Mouse (Mus musculus) embryonic facial prominence, embryonic 12.5 days (tissue): Measurements from ENCODE around the gene Adm2. TPM values are rescaled to one million over a fixed set of nuclear protein-coding genes. Genes with fewer than 3 reads are reported as not detected.

ENCODE experiments used
- ATAC-seq: fragments of 200-750 bp; cut with Nextera tagmentation; 2 replicates; pipeline ENCODE4 v1.8.0; 2017; ENCODE audit not compliant: insufficient number of reproducible peaks, insufficient read depth, low FRiP score, low TSS enrichment
- H3K27ac ChIP-seq: fragments of 300-500 bp; sonication (generic); 2 replicates; pipeline ENCODE4 v1.5.1; 2016; ENCODE audit warnings: mild to moderate bottlenecking
- H3K27me3 ChIP-seq: fragments of 300-500 bp; sonication (generic); 2 replicates; pipeline ENCODE4 v1.6.1; 2016; ENCODE audit warnings: mild to moderate bottlenecking, moderate library complexity
- H3K36me3 ChIP-seq: fragments of 300-500 bp; sonication (generic); 2 replicates; pipeline ENCODE4 v1.6.1; 2016; ENCODE audit warnings: mild to moderate bottlenecking
- H3K4me1 ChIP-seq: fragments of 300-500 bp; sonication (generic); 2 replicates; pipeline ENCODE4 v1.6.1; 2016
- H3K4me2 ChIP-seq: fragments of 300-500 bp; sonication (generic); replicated peaks from 2 replicates; pipeline ENCODE4 v1.6.1; 2016; ENCODE audit warnings: mild to moderate bottlenecking, moderate library complexity
- H3K4me3 ChIP-seq: fragments of 300-500 bp; sonication (generic); 2 replicates; pipeline ENCODE4 v1.5.1; 2016; ENCODE audit warnings: mild to moderate bottlenecking
- H3K9ac ChIP-seq: fragments of 300-500 bp; sonication (generic); 2 replicates; pipeline ENCODE4 v1.6.1; 2016; ENCODE audit warnings: mild to moderate bottlenecking, moderate library complexity
- H3K9me3 ChIP-seq: fragments of 300-500 bp; sonication (generic); 2 replicates; pipeline ENCODE4 v1.6.1; 2016; ENCODE audit warnings: mild to moderate bottlenecking, moderate library complexity
- WGBS: fragments of 180-500 bp; shearing (Covaris S2); methylation state at CpG from one replicate; pipeline ENCODE4 v1.1.7; 2016; 5-methylcytosine and 5-hydroxymethylcytosine counted together
- polyA plus RNA-seq: library from polyadenylated mRNA; unstranded; fragments of >200 nt; fragmentation: Nextera tagmentation; extraction: Ambion mirVana; gene quantifications from 2 replicates; pipeline ENCODE4 v1.2.1, GENCODE M21; 2016

The Adm2 gene
- polyA plus RNA-seq: 0.18 TPM in 1 of 2 replicates, not detected in the other

GRCm38 (mm10) chr15:89322670-89323522 lies at the start of gene Adm2:
Adm2 (plus strand) TSS chr15:89322720.
- Histone ChIP-seq H3K4me3 (peak within 1 kb of the TSS; percentile 23), H3K9ac (no peak within 1 kb of the TSS), H3K36me3 (no peaks in the 10 kb centered on the region), H3K27ac (no peak within 1 kb of the TSS), H3K4me1 (peaks cover 8% of the 10 kb centered on the region; the same call in 1 of the 2 replicates), H3K27me3 (peaks cover 12% of the 10 kb centered on the region), H3K9me3 (no peaks in the 10 kb centered on the region), H3K4me2 (peak within 1 kb of the TSS; percentile 44)
- ATAC-seq: no peak
- WGBS: 8% methylated on average over 26 of the region's 26 CpGs

- ATAC-seq: no peak
- Histone ChIP-seq H3K27me3 (no peaks in the 10 kb centered on the region), H3K9me3 (no peaks in the 10 kb centered on the region), H3K4me2 (no peak overlapping the region), H3K4me1 (no peaks in the 10 kb centered on the region), H3K9ac (no peak overlapping the region), H3K27ac (no peak overlapping the region), H3K36me3 (peaks cover 73% of the 10 kb centered on the region), H3K4me3 (no peak overlapping the region)
- WGBS: 77% methylated on average over 3 of the region's 3 CpGs
Observed at GRCm38 (mm10) chr15:89275497-89275896, 47.0 kb upstream of the Adm2 start.

DNA sequence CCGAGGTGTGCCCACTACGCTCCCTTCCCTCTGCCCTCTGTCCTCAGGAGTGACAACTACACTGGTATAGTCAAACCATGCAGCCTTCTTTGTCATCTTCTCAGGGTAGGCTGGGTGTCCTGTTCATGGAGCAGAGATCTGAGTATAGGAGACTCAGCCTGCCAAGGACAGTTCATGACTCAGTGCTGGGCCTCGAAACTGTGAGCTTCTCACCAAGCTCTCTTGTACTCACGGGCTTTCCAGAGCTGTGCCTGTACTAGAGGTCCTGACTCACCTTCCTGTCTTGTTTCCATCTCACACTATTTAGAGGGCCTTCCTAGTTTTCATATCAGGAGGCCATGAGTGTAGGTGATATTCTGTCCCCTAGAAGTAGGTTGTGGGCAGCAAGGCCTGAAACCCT lies 45.2 kb upstream of the Adm2 start:
- no peak for ATAC-seq
- Histone ChIP-seq H3K27me3 (no peaks in the 10 kb centered on the region), H3K9ac (no peak overlapping the region), H3K27ac (no peak overlapping the region), H3K4me1 (no peaks in the 10 kb centered on the region), H3K9me3 (no peaks in the 10 kb centered on the region), H3K4me3 (no peak overlapping the region), H3K4me2 (no peak overlapping the region), H3K36me3 (peaks cover 83% of the 10 kb centered on the region)
- WGBS: 87% methylated on average over 4 of the region's 4 CpGs

DNA sequence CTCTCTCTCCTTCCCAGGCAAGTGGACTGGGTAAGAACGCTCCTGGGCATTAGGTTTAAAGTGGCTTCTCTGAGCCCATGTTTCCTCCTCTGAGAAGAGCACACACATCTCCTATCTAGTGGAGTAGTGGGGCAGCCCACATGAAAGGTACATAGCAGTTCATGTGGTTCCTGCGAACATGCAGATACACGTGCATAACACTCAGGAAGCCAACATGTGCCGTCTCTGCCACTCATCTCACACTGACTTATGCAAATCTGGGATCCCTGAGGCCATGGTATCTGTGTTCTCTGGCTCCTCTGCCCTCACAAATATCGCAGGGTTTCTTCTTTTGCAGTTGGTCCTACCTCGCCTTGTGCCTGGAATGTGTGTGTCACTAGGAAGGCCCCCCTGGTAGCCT lies 40.0 kb upstream of the Adm2 start:
- ATAC-seq: no peak
- Histone ChIP-seq H3K4me3 (no peak overlapping the region), H3K4me1 (no peaks in the 10 kb centered on the region), H3K9ac (no peak overlapping the region), H3K36me3 (peaks cover 92% of the 10 kb centered on the region), H3K4me2 (no peak overlapping the region), H3K27ac (no peak overlapping the region), H3K27me3 (no peaks in the 10 kb centered on the region), H3K9me3 (no peaks in the 10 kb centered on the region)
- 78% methylated on average over 6 of the region's 6 CpGs for whole genome bisulfite sequencing

- H3K36me3 ChIP-seq: peaks cover 92% of the 10 kb centered on the region
- no peak overlapping the region for H3K4me3 ChIP-seq
- H3K4me1 ChIP-seq: no peaks in the 10 kb centered on the region
- no peak overlapping the region for H3K9ac ChIP-seq
- no peaks in the 10 kb centered on the region for H3K9me3 ChIP-seq
- ATAC-seq: no peak
- no peak overlapping the region for H3K27ac ChIP-seq
- no peak overlapping the region for H3K4me2 ChIP-seq
- 90% methylated on average over 2 of the region's 2 CpGs for WGBS
- no peaks in the 10 kb centered on the region for H3K27me3 ChIP-seq
Observed at GRCm38 (mm10) chr15:89284094-89284493, 38.4 kb upstream of the Adm2 start.

DNA sequence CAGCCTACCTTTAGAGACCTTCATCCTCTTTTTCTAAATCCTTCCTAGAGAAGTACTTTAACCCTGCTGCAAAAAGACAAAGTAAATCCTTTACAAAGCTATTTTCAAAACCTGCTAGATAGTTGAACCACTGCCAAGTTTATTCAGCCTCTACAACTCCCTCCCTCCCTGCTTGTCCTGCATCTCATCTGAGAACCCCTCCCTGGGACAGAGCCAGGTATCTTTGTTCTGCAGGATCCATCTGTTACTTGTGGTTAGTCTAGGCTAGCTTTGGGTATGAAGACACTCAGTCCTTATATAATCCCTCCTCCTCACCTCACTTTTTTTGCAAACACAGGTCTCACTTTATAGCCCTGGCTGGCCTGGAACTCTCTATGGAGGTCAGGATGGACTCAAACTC lies 37.5 kb upstream of the Adm2 start:
- Histone ChIP-seq H3K27me3 (no peaks in the 10 kb centered on the region), H3K4me3 (no peak overlapping the region), H3K36me3 (peaks cover 92% of the 10 kb centered on the region), H3K27ac (no peak overlapping the region), H3K9ac (no peak overlapping the region), H3K4me1 (no peaks in the 10 kb centered on the region), H3K4me2 (no peak overlapping the region), H3K9me3 (no peaks in the 10 kb centered on the region)
- no peak for ATAC-seq

GRCm38 (mm10) chr15:89285478-89285877 lies 37.0 kb upstream of the Adm2 start:
- WGBS: 97% methylated on average over 5 of the region's 5 CpGs
- Histone ChIP-seq H3K36me3 (peaks cover 92% of the 10 kb centered on the region), H3K27ac (no peak overlapping the region), H3K9ac (no peak overlapping the region), H3K9me3 (no peaks in the 10 kb centered on the region), H3K4me3 (no peak overlapping the region), H3K27me3 (no peaks in the 10 kb centered on the region), H3K4me1 (no peaks in the 10 kb centered on the region), H3K4me2 (no peak overlapping the region)
- ATAC-seq: no peak

DNA sequence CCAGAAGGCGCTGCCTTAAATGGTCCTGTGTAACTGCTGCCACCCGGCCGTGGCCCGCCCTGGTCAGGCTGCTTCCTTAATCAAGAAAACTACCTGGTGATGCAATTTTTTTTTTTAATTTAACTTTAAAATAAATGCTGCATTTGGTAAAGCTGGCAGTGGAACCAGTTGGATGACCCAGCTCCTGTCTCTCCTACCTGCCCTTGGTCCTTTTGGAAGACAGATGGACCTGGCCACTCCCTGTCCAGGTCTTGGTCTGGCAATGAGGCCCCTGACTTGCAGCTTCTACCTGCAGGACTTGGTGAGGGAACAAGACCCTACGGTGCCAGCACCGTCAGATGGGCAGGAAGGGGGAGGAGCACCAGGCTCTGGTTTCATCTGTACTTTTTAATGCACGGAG lies 36.4 kb upstream of the Adm2 start:
- no peaks in the 10 kb centered on the region for H3K4me1 ChIP-seq
- H3K4me3 ChIP-seq: no peak overlapping the region
- peaks cover 91% of the 10 kb centered on the region for H3K36me3 ChIP-seq
- H3K9me3 ChIP-seq: no peaks in the 10 kb centered on the region
- H3K9ac ChIP-seq: no peak overlapping the region
- 69% methylated on average over 7 of the region's 7 CpGs for WGBS
- ATAC-seq: no peak
- H3K27me3 ChIP-seq: no peaks in the 10 kb centered on the region
- no peak overlapping the region for H3K4me2 ChIP-seq
- H3K27ac ChIP-seq: no peak overlapping the region

DNA sequence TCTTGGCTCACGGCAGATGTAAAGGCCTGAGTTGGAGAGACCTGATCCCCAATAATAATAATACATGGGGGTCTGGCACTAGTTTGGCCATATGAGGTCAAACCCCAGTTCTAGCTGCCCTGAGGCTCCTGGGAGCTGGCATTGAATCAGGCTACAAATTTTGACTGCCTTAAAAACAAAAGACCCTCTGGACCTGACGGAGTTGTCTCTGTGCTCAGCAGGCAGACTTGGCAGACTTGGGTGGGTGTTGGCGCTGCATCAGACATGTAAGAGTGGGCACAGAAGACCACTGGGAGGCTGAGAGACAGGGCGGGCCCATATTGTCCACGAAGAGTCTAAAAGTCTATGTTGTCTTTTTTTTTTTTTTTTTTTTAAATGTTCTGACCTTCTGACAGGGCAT lies 35.9 kb upstream of the Adm2 start:
- no peak overlapping the region for H3K27ac ChIP-seq
- H3K9ac ChIP-seq: no peak overlapping the region
- H3K4me3 ChIP-seq: no peak overlapping the region
- no peaks in the 10 kb centered on the region for H3K4me1 ChIP-seq
- WGBS: 87% methylated on average over 5 of the region's 5 CpGs
- no peaks in the 10 kb centered on the region for H3K27me3 ChIP-seq
- H3K36me3 ChIP-seq: peaks cover 91% of the 10 kb centered on the region
- no peak overlapping the region for H3K4me2 ChIP-seq
- ATAC-seq: no peak
- no peaks in the 10 kb centered on the region for H3K9me3 ChIP-seq

DNA sequence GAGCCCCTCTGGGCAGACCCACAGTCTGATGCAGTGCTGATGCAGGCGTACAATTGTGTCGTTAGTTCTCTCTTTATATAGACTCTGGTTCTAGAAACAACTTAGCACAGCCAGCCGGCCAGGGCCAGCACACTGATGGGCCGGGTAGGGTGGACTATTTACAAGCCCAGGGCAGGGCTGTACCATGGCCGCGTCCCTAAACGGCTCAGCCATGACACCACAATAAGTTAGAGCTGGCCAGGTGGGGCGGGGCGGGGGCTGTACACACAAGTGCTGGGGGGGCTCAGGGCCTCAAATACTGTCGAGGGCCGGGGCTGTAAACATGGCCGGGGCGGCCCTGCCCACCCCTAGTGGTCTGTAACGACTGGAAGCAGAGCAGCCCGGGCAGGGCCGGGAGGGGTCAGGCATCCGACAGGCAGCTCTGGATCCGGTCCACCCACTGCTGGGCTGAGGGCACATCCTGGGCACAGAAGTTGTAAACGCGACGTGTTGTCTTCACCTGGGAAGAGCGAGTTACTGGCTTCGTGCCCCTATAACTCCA lies 34.2 kb upstream of the Adm2 start:
- Histone ChIP-seq H3K27me3 (no peaks in the 10 kb centered on the region), H3K4me1 (no peaks in the 10 kb centered on the region), H3K36me3 (peaks cover 91% of the 10 kb centered on the region), H3K9ac (no peak overlapping the region), H3K4me3 (no peak overlapping the region), H3K9me3 (no peaks in the 10 kb centered on the region), H3K4me2 (no peak overlapping the region), H3K27ac (no peak overlapping the region)
- ATAC-seq: 0 out of 2 replicates have a peak, but pooled peaks have one; percentile 16
- WGBS: 90% methylated on average over 23 of the region's 23 CpGs

DNA sequence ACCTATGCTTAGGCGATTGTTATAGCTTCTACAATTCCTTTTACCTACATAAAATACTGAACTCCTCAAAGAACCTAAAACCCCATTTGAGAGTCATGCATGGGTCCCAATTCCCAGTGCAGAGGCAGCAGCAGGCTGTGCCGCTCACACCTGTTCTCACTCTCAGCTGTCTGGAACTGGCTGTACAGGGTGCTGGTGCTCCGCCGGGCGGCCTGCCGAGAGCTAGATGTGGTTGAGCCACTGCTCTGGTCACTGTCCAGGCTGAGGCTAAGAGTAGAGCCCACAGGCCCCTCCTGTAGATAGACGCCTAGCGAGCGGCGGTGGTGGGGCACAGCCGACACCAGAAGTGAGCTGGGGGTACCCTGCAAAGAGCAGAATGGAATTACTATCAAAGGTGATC lies 33.1 kb upstream of the Adm2 start:
- WGBS: 94% methylated on average over 11 of the region's 11 CpGs

DNA sequence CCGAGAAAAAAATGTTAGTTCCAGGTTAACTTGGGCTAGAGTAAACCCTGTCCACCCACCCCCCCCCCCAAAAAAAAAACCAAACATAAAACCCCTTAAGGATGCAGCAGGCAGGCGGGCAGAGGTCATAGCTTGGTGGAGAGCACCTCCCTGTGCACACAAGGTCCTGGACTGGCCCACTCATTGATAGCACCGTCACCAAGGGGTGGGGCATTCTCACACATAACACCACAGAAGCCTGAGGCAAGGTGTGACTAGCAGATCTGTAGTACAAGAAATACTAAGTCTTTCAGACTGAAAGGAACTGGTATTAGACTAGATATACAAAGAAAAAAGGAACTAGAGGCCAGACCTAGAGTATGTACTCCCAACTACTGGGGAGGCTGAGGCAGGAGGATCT lies 31.0 kb upstream of the Adm2 start:
- H3K9me3 ChIP-seq: no peaks in the 10 kb centered on the region
- 88% methylated on average over 3 of the region's 3 CpGs for WGBS

More for the DNA sequence above, 33.1 kb upstream of the Adm2 start:
- Histone ChIP-seq H3K27ac (no peak overlapping the region), H3K36me3 (peaks cover 91% of the 10 kb centered on the region), H3K4me2 (no peak overlapping the region), H3K4me3 (no peak overlapping the region), H3K9me3 (no peaks in the 10 kb centered on the region), H3K9ac (no peak overlapping the region), H3K27me3 (no peaks in the 10 kb centered on the region), H3K4me1 (no peaks in the 10 kb centered on the region)
- no peak for ATAC-seq

More for the DNA sequence above, 31.0 kb upstream of the Adm2 start:
- Histone ChIP-seq H3K27ac (no peak overlapping the region), H3K4me3 (no peak overlapping the region), H3K36me3 (peaks cover 94% of the 10 kb centered on the region), H3K27me3 (no peaks in the 10 kb centered on the region), H3K4me1 (no peaks in the 10 kb centered on the region), H3K9ac (no peak overlapping the region), H3K4me2 (no peak overlapping the region)
- ATAC-seq: no peak
